Mouse (Mus musculus) layer of hippocampus, adult 6 months (tissue): ENCODE results near the gene Cer1. TPM values are rescaled to one million over a fixed set of nuclear protein-coding genes. Genes with fewer than 3 reads are reported as not detected.

ENCODE experiments used
- long read RNA-seq, 2 experiments: library from polyadenylated mRNA; unstranded; transcript quantifications; one replicate each; pipeline ENCODE4 v2.0.0; 2019 to 2020
- polyA plus RNA-seq: library from polyadenylated mRNA; unstranded; fragments of <200 nt; fragmentation: Nextera tagmentation; gene quantifications from 2 replicates; pipeline ENCODE4 v1.2.3, GENCODE M21; 2021

Gene Cer1
- not detected in 2 replicates for polyA plus RNA-seq
- long read RNA-seq, experiment 1 = 0 reads
- long read RNA-seq, experiment 2 = 0 reads

GRCm38 (mm10) chr4:82884636-82885534, at the start of gene Cer1:
Cer1 (minus strand) TSS chr4:82885148.

GRCm38 (mm10) chr4:82859131-82860125, 25.5 kb downstream of the Cer1 start, which contains the start of gene Zdhhc21:
Zdhhc21 (minus strand) TSS chr4:82859958.

Other genes starting within 250 kb of the Cer1 start
- gene Nfib, start 179.4 kb downstream of the Cer1 start, polyA plus RNA-seq = 21.9 and 26.8 TPM in 2 replicates
- 13.7 and 14.9 TPM in 2 replicates for gene Zdhhc21, start 25.2 kb downstream of the Cer1 start, polyA plus RNA-seq
- gene Frem1, start 167.2 kb upstream of the Cer1 start, polyA plus RNA-seq = 0.14 and 0.59 TPM in 2 replicates